Mouse (Mus musculus) embryonic facial prominence, embryonic 14.5 days (tissue): Measurements from ENCODE around the gene Lrat. TPM values are rescaled to one million over a fixed set of nuclear protein-coding genes. Genes with fewer than 3 reads are reported as not detected.

ENCODE experiments used
- ATAC-seq: fragments of 200-750 bp; cut with Nextera tagmentation; 2 replicates; pipeline ENCODE4 v1.8.0; 2017; ENCODE audit warnings: low read depth, moderate number of reproducible peaks, moderate TSS enrichment
- DNase-seq: peaks from one replicate; pipeline ENCODE4 v3.0.0-alpha.2; 2015; ENCODE audit warnings: low spot score
- H3K27ac ChIP-seq: fragments of 300-500 bp; sonication (generic); replicated peaks from 2 replicates; pipeline ENCODE4 v1.5.1; 2014; ENCODE audit warnings: low read depth, mild to moderate bottlenecking, low read length, moderate library complexity
- H3K27me3 ChIP-seq: fragments of 300-500 bp; sonication (generic); replicated peaks from 2 replicates; pipeline ENCODE4 v1.6.1; 2014; ENCODE audit warnings: low read length; ENCODE audit not compliant: control insufficient read depth, insufficient read depth
- H3K36me3 ChIP-seq: fragments of 300-500 bp; sonication (generic); 2 replicates; pipeline ENCODE4 v1.6.1; 2014; ENCODE audit warnings: low read length, mixed read lengths; ENCODE audit not compliant: control insufficient read depth, insufficient read depth
- H3K4me1 ChIP-seq: fragments of 300-500 bp; sonication (generic); 2 replicates; pipeline ENCODE4 v1.6.1; 2014; ENCODE audit warnings: antibody characterized with exemption, low read length; ENCODE audit not compliant: control insufficient read depth, insufficient read depth
- H3K4me2 ChIP-seq: fragments of 300-500 bp; sonication (generic); 2 replicates; pipeline ENCODE4 v1.6.1; 2014; ENCODE audit warnings: low read depth, mild to moderate bottlenecking, low read length, moderate library complexity, mixed read lengths
- H3K4me3 ChIP-seq: fragments of 300-500 bp; sonication (generic); 2 replicates; pipeline ENCODE4 v1.5.1; 2014; ENCODE audit warnings: low read depth, mild to moderate bottlenecking, low read length
- H3K9ac ChIP-seq: fragments of 300-500 bp; sonication (generic); 2 replicates; pipeline ENCODE4 v1.6.1; 2014; ENCODE audit warnings: low read depth, mild to moderate bottlenecking, low read length, moderate library complexity, mixed read lengths
- H3K9me3 ChIP-seq: fragments of 300-500 bp; sonication (generic); 2 replicates; pipeline ENCODE4 v1.6.1; 2016; ENCODE audit warnings: low read length; ENCODE audit not compliant: control insufficient read depth
- WGBS: fragments of 180-500 bp; shearing (Covaris S2); extraction: QIAGEN DNeasy Blood & Tissue Kit; methylation state at CpG from one replicate; pipeline ENCODE4 v1.1.7; 2014; 5-methylcytosine and 5-hydroxymethylcytosine counted together
- polyA plus RNA-seq: library from polyadenylated mRNA; unstranded; fragments of >200 nt; fragmentation: Nextera tagmentation; extraction: Ambion mirVana; gene quantifications from 2 replicates; pipeline ENCODE4 v1.2.1, GENCODE M21; 2014

The Lrat gene
- polyA plus RNA-seq, 1 experiment from 2014 or later, result 0.36 TPM

GRCm38 (mm10) chr3:82904211-82904908 lies 587 bp upstream of the Lrat start:
- Histone ChIP-seq H3K4me1 (peaks cover 4% of the 10 kb centered on the region), H3K9me3 (no peaks in the 10 kb centered on the region), H3K4me3 (peak overlapping the region; percentile 44), H3K4me2 (peak overlapping the region; percentile 77), H3K27me3 (peaks cover 38% of the 10 kb centered on the region), H3K36me3 (no peaks in the 10 kb centered on the region), H3K27ac (no peak overlapping the region), H3K9ac (peak overlapping the region; percentile 37; the same call in 1 of the 2 replicates)
- WGBS, result under 1% methylated on average over 31 of the region's 31 CpGs
- DNase-seq, result peak; percentile 6
- ATAC-seq, result no peak

- peak overlapping the region; percentile 44 for H3K4me3 ChIP-seq
- no peak overlapping the region; the same call in 1 of the 2 replicates for H3K9ac ChIP-seq
- H3K4me1 ChIP-seq, result peaks cover 4% of the 10 kb centered on the region
- H3K9me3 ChIP-seq, result no peaks in the 10 kb centered on the region
- ATAC-seq (no peak), DNase-seq (no peak)
- no peak overlapping the region for H3K27ac ChIP-seq
- WGBS, result 20% methylated on average over 20 of the region's 20 CpGs
- H3K36me3 ChIP-seq, result no peaks in the 10 kb centered on the region
- peak overlapping the region; percentile 77 for H3K4me2 ChIP-seq
- H3K27me3 ChIP-seq, result peaks cover 38% of the 10 kb centered on the region
Measured at GRCm38 (mm10) chr3:82902757-82903612, 788 bp downstream of the Lrat start.

DNA sequence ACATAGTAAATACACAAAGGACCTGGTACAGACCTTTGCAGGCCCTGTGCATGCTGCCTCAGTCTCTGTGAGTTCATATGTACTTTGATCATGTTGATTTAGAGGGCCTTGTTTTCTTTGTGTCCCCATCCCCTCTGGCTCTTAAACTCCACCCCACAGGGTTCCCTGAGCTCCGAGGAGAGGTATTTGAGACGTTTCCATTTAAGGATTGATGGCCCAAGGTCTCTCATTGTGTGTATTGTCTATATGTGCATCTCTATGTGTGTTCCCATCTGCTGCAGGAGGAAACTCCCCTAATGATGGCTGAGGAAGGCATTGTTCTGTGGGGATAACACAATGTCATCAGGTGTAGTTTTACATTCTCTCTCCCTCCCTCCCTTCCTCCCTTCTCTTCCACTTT lies 14.9 kb downstream of the Lrat start:
- Histone ChIP-seq H3K9ac (no peak overlapping the region), H3K4me3 (no peak overlapping the region), H3K27me3 (no peaks in the 10 kb centered on the region), H3K36me3 (no peaks in the 10 kb centered on the region), H3K4me1 (no peaks in the 10 kb centered on the region), H3K9me3 (no peaks in the 10 kb centered on the region), H3K27ac (no peak overlapping the region), H3K4me2 (no peak overlapping the region)
- 25% methylated on average over 2 of the region's 2 CpGs for WGBS
- ATAC-seq (no peak), DNase-seq (no peak)

DNA sequence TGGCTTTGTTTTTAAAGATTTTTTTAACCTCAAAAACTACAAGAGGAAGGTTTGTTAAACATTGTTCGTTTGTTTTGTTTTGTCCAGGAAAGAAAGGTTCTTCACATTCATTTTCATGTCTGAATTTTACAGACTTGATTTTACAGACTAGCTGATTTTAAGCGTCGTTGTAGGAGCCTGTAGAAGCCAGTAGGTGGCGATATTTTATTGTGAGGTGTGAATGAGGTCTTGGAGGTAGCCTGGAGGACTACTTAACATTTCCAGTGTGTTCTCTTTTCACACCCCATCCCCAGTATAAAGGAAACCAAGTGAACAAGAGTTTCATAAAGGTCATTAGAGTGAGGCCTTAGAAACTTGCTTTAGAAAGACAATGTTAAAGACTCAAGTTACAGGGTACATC lies 26.5 kb downstream of the Lrat start:
- H3K27ac ChIP-seq, result no peak overlapping the region
- H3K9ac ChIP-seq, result no peak overlapping the region
- peaks cover 20% of the 10 kb centered on the region for H3K27me3 ChIP-seq
- DNase-seq, result peak; percentile 69
- 8% methylated on average over 4 of the region's 4 CpGs for WGBS
- no peak overlapping the region for H3K4me2 ChIP-seq
- H3K9me3 ChIP-seq, result no peaks in the 10 kb centered on the region
- H3K36me3 ChIP-seq, result no peaks in the 10 kb centered on the region
- H3K4me1 ChIP-seq, result no peaks in the 10 kb centered on the region
- ATAC-seq, result no peak
- no peak overlapping the region for H3K4me3 ChIP-seq

DNA sequence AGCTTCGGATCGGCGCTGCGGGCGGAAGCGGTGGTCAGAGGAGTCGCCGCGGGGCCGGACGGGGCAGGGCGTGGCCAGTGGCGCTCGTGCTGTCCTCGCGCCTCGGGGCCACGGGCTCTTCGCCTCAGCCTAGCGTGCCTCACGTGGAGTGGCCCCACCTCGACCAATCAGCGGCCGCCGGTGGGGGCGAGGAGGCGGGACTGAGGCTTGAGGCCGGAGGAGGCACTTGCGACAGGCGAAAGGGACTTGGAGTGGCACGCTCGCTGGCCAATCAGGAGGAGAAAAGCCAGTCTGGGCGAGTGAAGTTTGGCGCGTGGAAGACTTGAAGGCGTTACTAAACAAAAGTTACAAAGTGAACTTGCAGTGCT lies 27.4 kb downstream of the Lrat start, which contains the start of gene Rbm46:
TSS of gene Rbm46 (minus strand) at position 112 of the 368 bp plus-strand sequence.
- 19% methylated on average over 30 of the region's 36 CpGs for WGBS
- Histone ChIP-seq H3K27ac (no peak within 1 kb of the TSS), H3K9ac (peak within 1 kb of the TSS; percentile 58)

DNA sequence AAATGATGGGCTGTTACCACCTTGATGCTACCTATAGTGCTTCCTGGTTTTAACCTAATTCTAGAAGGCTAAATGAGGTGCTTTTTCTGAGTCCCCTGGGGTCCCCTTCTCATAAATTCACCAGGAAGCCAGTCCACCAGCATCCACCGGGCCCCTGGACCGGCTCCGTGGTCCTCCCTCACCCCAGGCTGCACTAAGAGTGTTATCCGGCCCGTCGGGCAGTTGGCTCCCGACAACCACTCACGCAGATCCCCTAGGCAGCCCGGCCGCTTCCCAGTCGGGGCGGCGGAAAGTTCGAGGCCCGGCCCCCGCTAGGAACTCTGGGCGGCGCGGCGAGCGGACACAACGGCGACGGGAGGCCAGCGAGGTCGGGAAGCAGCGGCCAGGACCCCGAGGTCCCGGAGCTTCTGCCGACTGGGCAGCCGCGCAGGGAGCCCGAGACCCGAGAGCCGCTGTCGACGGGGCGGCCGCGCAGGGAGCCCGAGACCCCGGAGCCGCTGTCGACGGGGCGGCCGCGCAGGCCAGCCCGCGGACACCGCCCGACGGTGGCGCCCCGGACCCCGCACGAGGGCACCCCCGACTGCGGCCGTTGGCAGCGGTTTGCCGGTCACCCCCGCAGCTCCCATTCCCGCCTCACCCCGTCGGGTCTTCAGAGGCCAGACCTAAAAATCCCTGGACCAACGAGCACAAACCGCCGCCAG lies 28.0 kb downstream of the Lrat start:
- Histone ChIP-seq H3K27ac (no peak overlapping the region), H3K36me3 (no peaks in the 10 kb centered on the region), H3K4me2 (peak overlapping the region; percentile 70), H3K27me3 (peaks cover 20% of the 10 kb centered on the region), H3K4me1 (no peaks in the 10 kb centered on the region), H3K9ac (peak overlapping the region; percentile 58), H3K9me3 (no peaks in the 10 kb centered on the region), H3K4me3 (peak overlapping the region; percentile 49)
- DNase-seq (no peak), ATAC-seq (no peak)
- WGBS, result 20% methylated on average over 24 of the region's 69 CpGs

More for the DNA sequence above, 27.4 kb downstream of the Lrat start, which contains the start of gene Rbm46:
- H3K9me3 ChIP-seq, result no peaks in the 10 kb centered on the region
- no peaks in the 10 kb centered on the region for H3K36me3 ChIP-seq
- no peaks in the 10 kb centered on the region for H3K4me1 ChIP-seq
- peak within 1 kb of the TSS; percentile 49 for H3K4me3 ChIP-seq
- H3K27me3 ChIP-seq, result peaks cover 20% of the 10 kb centered on the region
- DNase-seq, result peak; percentile 94
- ATAC-seq, result peak; percentile 98
- peak within 1 kb of the TSS; percentile 70 for H3K4me2 ChIP-seq

- Histone ChIP-seq H3K4me2 (no peak overlapping the region), H3K4me1 (no peaks in the 10 kb centered on the region), H3K27me3 (no peaks in the 10 kb centered on the region), H3K36me3 (no peaks in the 10 kb centered on the region), H3K4me3 (no peak overlapping the region), H3K9ac (no peak overlapping the region), H3K9me3 (no peaks in the 10 kb centered on the region), H3K27ac (no peak overlapping the region)
- WGBS, result 15% methylated on average over 4 of the region's 4 CpGs
- peak; percentile 45 for DNase-seq
- ATAC-seq, result no peak
Measured at GRCm38 (mm10) chr3:82857414-82858077, 46.2 kb downstream of the Lrat start.
